Mouse (Mus musculus) MEL (cell line): ENCODE data around the gene Gcnt4. TPM values are rescaled to one million over a fixed set of nuclear protein-coding genes. Genes with fewer than 3 reads are reported as not detected.

Experiments used
- DNase-seq: peaks from one replicate; pipeline ENCODE4 v3.0.0; 2011; ENCODE audit warnings: low read depth, low spot score
- H3K27ac ChIP-seq: 2 replicates; pipeline ENCODE4 v1.5.1; 2012; ENCODE audit warnings: low read depth, mild to moderate bottlenecking, control low read depth, low read length, moderate library complexity; ENCODE audit not compliant: control insufficient read depth
- H3K27me3 ChIP-seq, 2 experiments: fragments of 150-350 bp in 1 of 2; sonication (generic) in 1 of 2; 2 replicates each; pipeline ENCODE4 v1.6.1; 2012; ENCODE audit warnings: low read length in 2 of 2, mild to moderate bottlenecking in 2 of 2, improper control_type of control experiment in 1 of 2, moderate library complexity in 1 of 2; ENCODE audit not compliant: insufficient read depth in 2 of 2, control insufficient read depth in 1 of 2
- H3K36me3 ChIP-seq, 2 experiments: 2 replicates each; pipeline ENCODE4 v1.6.1; 2012 to 2014; ENCODE audit warnings: low read length in 2 of 2, improper control_type of control experiment in 1 of 2, inconsistent platforms in 1 of 2, mild to moderate bottlenecking in 1 of 2; ENCODE audit not compliant: insufficient read depth in 2 of 2, control insufficient read depth in 1 of 2
- H3K4me1 ChIP-seq, 2 experiments: fragments of 150-350 bp in 1 of 2; sonication (generic) in 1 of 2; 2 replicates each; pipeline ENCODE4 v1.6.1; 2012; ENCODE audit warnings: low read length in 2 of 2, improper control_type of control experiment in 1 of 2, mild to moderate bottlenecking in 1 of 2; ENCODE audit not compliant: insufficient read depth in 2 of 2, control insufficient read depth in 1 of 2
- H3K4me3 ChIP-seq, 2 experiments: fragments of 150-350 bp in 1 of 2; sonication (generic) in 1 of 2; 2 replicates each; pipeline ENCODE4 v1.5.1; 2012; ENCODE audit warnings: low read depth in 2 of 2, low read length in 2 of 2, mild to moderate bottlenecking in 2 of 2, moderate library complexity in 2 of 2, control low read depth in 1 of 2, improper control_type of control experiment in 1 of 2; ENCODE audit not compliant: control insufficient read depth in 1 of 2, insufficient read depth in 1 of 2
- H3K79me2 ChIP-seq: 2 replicates; pipeline ENCODE4 v1.6.1; 2012; ENCODE audit warnings: mild to moderate bottlenecking, low read length, moderate library complexity; ENCODE audit not compliant: control insufficient read depth, poor library complexity, insufficient read depth
- H3K9ac ChIP-seq: 2 replicates; pipeline ENCODE4 v1.6.1; 2012; ENCODE audit warnings: low read depth, mild to moderate bottlenecking, control low read depth, low read length, moderate library complexity; ENCODE audit not compliant: control insufficient read depth, poor library complexity, severe bottlenecking
- H3K9me3 ChIP-seq: fragments of 150-350 bp; sonication (generic); replicated peaks from 2 replicates; pipeline ENCODE4 v1.6.1; 2012; ENCODE audit warnings: mild to moderate bottlenecking, low read length, improper control_type of control experiment, moderate library complexity; ENCODE audit not compliant: insufficient read depth
- BHLHE40 ChIP-seq: IDR thresholded peaks from 2 replicates; pipeline ENCODE4 v1.6.1; 2012; ENCODE audit warnings: low read depth, mild to moderate bottlenecking, inconsistent platforms, low read length, improper control_type of control experiment, borderline replicate concordance
- CHD2 ChIP-seq: IDR thresholded peaks from 2 replicates; pipeline ENCODE4 v1.6.1; 2011; ENCODE audit warnings: low read length, improper control_type of control experiment
- CTCF ChIP-seq, 3 experiments: IDR thresholded peaks in 2 of 3; conservative IDR thresholded peaks in 1 of 3; 2 replicates each; pipeline ENCODE4 v1.5.1; 2011 to 2012; ENCODE audit warnings: low read length in 3 of 3, low read depth in 2 of 3, mild to moderate bottlenecking in 2 of 3, improper control_type of control experiment in 1 of 3, inconsistent platforms in 1 of 3, mixed read lengths in 1 of 3, moderate library complexity in 1 of 3; ENCODE audit not compliant: control insufficient read depth in 1 of 3, insufficient read depth in 1 of 3, poor library complexity in 1 of 3, severe bottlenecking in 1 of 3
- ETS1 ChIP-seq: IDR thresholded peaks from 2 replicates; pipeline ENCODE4 v1.6.1; 2012; ENCODE audit warnings: low read depth, mild to moderate bottlenecking, inconsistent platforms, low read length, improper control_type of control experiment, moderate library complexity
- GABPA ChIP-seq: IDR thresholded peaks from 2 replicates; pipeline ENCODE4 v1.6.1; 2012; ENCODE audit warnings: low read depth, mild to moderate bottlenecking, inconsistent platforms, low read length, improper control_type of control experiment, moderate library complexity
- GATA1 ChIP-seq: IDR thresholded peaks from 2 replicates; pipeline ENCODE4 v1.6.1; 2011; ENCODE audit warnings: low read depth, low read length, improper control_type of control experiment
- HCFC1 ChIP-seq: IDR thresholded peaks from 2 replicates; pipeline ENCODE4 v1.6.1; 2012; ENCODE audit warnings: low read depth, mild to moderate bottlenecking, inconsistent platforms, low read length, improper control_type of control experiment, moderate library complexity
- MAFK ChIP-seq: IDR thresholded peaks from 2 replicates; pipeline ENCODE4 v1.6.1; 2011; ENCODE audit warnings: low read depth, mild to moderate bottlenecking, low read length, improper control_type of control experiment, borderline replicate concordance
- MAX ChIP-seq: IDR thresholded peaks from 2 replicates; pipeline ENCODE4 v1.6.1; 2011; ENCODE audit warnings: low read length, improper control_type of control experiment
- MYB ChIP-seq: IDR thresholded peaks from 2 replicates; pipeline ENCODE4 v1.6.1; 2011; ENCODE audit warnings: mild to moderate bottlenecking, low read depth, low read length, improper control_type of control experiment
- MYC ChIP-seq: IDR thresholded peaks from 2 replicates; pipeline ENCODE4 v1.6.1; 2011; ENCODE audit warnings: low read depth, mild to moderate bottlenecking, low read length, improper control_type of control experiment, moderate library complexity
- RAD21 ChIP-seq: IDR thresholded peaks from 2 replicates; pipeline ENCODE4 v1.6.1; 2011; ENCODE audit warnings: mild to moderate bottlenecking, low read depth, low read length, improper control_type of control experiment
- RCOR1 ChIP-seq: IDR thresholded peaks from 2 replicates; pipeline ENCODE4 v1.6.1; 2012; ENCODE audit warnings: low read depth, mild to moderate bottlenecking, inconsistent platforms, low read length, improper control_type of control experiment
- TBP ChIP-seq: IDR thresholded peaks from 2 replicates; pipeline ENCODE4 v1.8.0; 2011; ENCODE audit warnings: low read depth, low read length, improper control_type of control experiment
- ZKSCAN1 ChIP-seq: IDR thresholded peaks from 2 replicates; pipeline ENCODE4 v1.6.1; 2012; ENCODE audit warnings: low read depth, mild to moderate bottlenecking, inconsistent platforms, low read length, improper control_type of control experiment, moderate library complexity
- ZNF384 ChIP-seq: IDR thresholded peaks from 2 replicates; pipeline ENCODE4 v1.6.1; 2012; ENCODE audit warnings: low read depth, mild to moderate bottlenecking, inconsistent platforms, low read length, improper control_type of control experiment
- polyA plus RNA-seq, 2 experiments: library from polyadenylated mRNA; stranded (reverse) in 1 of 2; unstranded in 1 of 2; fragments of >175 nt in 1 of 2; fragments of >200 nt in 1 of 2; gene quantifications; 2 replicates each; pipeline versions ENCODE4 v1.2.1 to v1.2.4; 2012; ENCODE audit warnings: low replicate concordance in 2 of 2, low read depth in 1 of 2; ENCODE audit not compliant: insufficient read length in 2 of 2, insufficient read depth in 1 of 2, missing spikeins in 1 of 2
- total RNA-seq: library from RNA; depleted of rRNA; stranded (reverse); fragments of 300-350 nt; gene quantifications from 2 replicates; pipeline ENCODE4 v1.2.3, GENCODE M21; 2012

Gene Gcnt4
- total and polyA plus RNA-seq, 3 experiments: not detected

GRCm38 (mm10) chr13:96990561-96991265, 66.2 kb downstream of the Gcnt4 start:
- Histone ChIP-seq H3K27me3 (no peaks in the 10 kb centered on the region; a peak in 3 of 4 replicates), H3K4me1 (peaks cover 2 to 7% of the 10 kb centered on the region in 2 experiments; a peak in 2 of 4 replicates)

GRCm38 (mm10) chr13:96993291-96993989, 69.0 kb downstream of the Gcnt4 start:
- Histone ChIP-seq H3K79me2 (no peaks in the 10 kb centered on the region), H3K9me3 (no peaks in the 10 kb centered on the region), H3K4me1 (peaks cover 2 to 7% of the 10 kb centered on the region in 2 experiments; a peak in 2 of 4 replicates), H3K36me3 (peaks cover 0 to 5% of the 10 kb centered on the region in 2 experiments; a peak in 1 of 4 replicates), H3K9ac (no peak overlapping the region), H3K4me3 (no peak overlapping the region), H3K27ac (no peak overlapping the region), H3K27me3 (no peaks in the 10 kb centered on the region)
- TF ChIP-seq HCFC1 (no peak), ZNF384 (no peak), RCOR1 (no peak), GABPA (no peak), MYC (no peak)
- DNase-seq: no peak

More at GRCm38 (mm10) chr13:96990561-96991265, 66.2 kb downstream of the Gcnt4 start:
- Histone ChIP-seq H3K9ac (no peak overlapping the region), H3K9me3 (no peaks in the 10 kb centered on the region), H3K27ac (no peak overlapping the region), H3K36me3 (peaks cover 0 to 5% of the 10 kb centered on the region in 2 experiments; a peak in 1 of 4 replicates), H3K4me3 (0 out of 4 replicates have a peak overlapping the region, but pooled peaks of 1 of the 2 experiments have one; percentile 30), H3K79me2 (no peaks in the 10 kb centered on the region)
- TF ChIP-seq ETS1 (peak; percentile 11; the same call in 1 of the 2 replicates), RCOR1 (no peak), MYB (no peak), MAFK (no peak), MAX (no peak), MYC (no peak)
- peak; percentile 61 for DNase-seq

GRCm38 (mm10) chr13:96995243-96995642, 70.8 kb downstream of the Gcnt4 start:
- 0 out of 4 replicates have a peak, but pooled peaks cover 0 to under 1% of the 10 kb centered on the region in 2 experiments for H3K36me3 ChIP-seq
- peaks cover under 1 to 2% of the 10 kb centered on the region in 2 experiments; a peak in 2 of 4 replicates for H3K4me1 ChIP-seq
- no peaks in the 10 kb centered on the region for H3K27me3 ChIP-seq
- no peaks in the 10 kb centered on the region for H3K79me2 ChIP-seq
- no peaks in the 10 kb centered on the region for H3K9me3 ChIP-seq
- H3K27ac ChIP-seq: no peak overlapping the region
- no peak for TF ChIP-seq RCOR1
- TF ChIP-seq GATA1: no peak
- no peak for TF ChIP-seq CTCF (IDR thresholded peaks at IDR 0.05 in 2 of 3, conservative IDR thresholded peaks at IDR 0.05 in 1 of 3; ENCODE audit: control insufficient read depth in 1 of 3, insufficient read depth in 1 of 3, low read depth in 2 of 3, low read length in 3 of 3, poor library complexity in 1 of 3, severe bottlenecking in 1 of 3)
- TF ChIP-seq CHD2: no peak
- TF ChIP-seq HCFC1: no peak
- no peak for TF ChIP-seq ZKSCAN1
- TF ChIP-seq RAD21: no peak
- no peak for TF ChIP-seq TBP
- TF ChIP-seq BHLHE40: no peak
- TF ChIP-seq, all 39 proteins: peak for 0
- Histone ChIP-seq H3K9ac (no peak overlapping the region), H3K4me3 (no peak overlapping the region)
- DNase-seq: no peak
